18 mouse cellular contexts compared by ENCODE assay signal in the genomic region with DNA sequence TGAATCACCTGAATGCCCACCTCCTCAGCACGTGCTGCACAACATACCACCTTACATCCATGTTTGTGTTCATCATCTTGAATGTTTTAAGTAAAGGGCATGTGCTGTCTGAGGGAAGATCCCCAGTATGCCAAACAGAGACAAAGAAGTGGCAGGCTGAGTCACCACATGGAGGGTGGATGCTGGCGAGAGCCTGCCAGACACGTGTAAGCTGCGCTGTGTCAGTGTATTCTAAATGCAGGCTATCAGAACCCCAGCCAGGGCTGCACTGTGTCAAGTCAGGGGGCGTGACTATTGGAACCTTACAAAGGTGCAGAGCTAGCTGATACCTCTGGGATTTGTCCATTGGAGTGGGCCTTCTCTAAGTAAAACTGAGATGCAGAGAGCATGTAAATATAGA. TPM values are rescaled to one million over a fixed set of nuclear protein-coding genes. Genes with fewer than 3 reads are reported as not detected.
"Had no signal": no experiment of that assay in that cellular context is flagged by ENCODE, and none has a peak within 500 bp of the region (broad histone marks: within the 10 kb centered on the region; RNA-seq: fewer than 3 reads in every experiment).

No protein-coding gene starts in this region.

- H3K9ac ChIP-seq: kidney, embryonic 15.5 days; liver, embryonic 13.5 days; neural tube, embryonic 12.5 days; neural tube, embryonic 15.5 days had no signal

- H3K4me3 ChIP-seq: kidney, embryonic 15.5 days; liver, embryonic 13.5 days; neural tube, embryonic 12.5 days; neural tube, embryonic 15.5 days had no signal

- DNase-seq: kidney, adult 8-10 months; kidney, postnatal 10 days; kidney, postnatal 36 days; liver, embryonic 13.5 days; lung, adult 2 months; lung, postnatal 14 days; lung, postnatal 4 days; midbrain, embryonic 14.5 days; right cerebral cortex, postnatal 25 days; thymus, adult 18-20 months; thymus, postnatal 36 days had no signal

- H3K9me3 ChIP-seq: kidney, embryonic 15.5 days; liver, embryonic 13.5 days; neural tube, embryonic 12.5 days; neural tube, embryonic 15.5 days had no signal

- H3K27ac ChIP-seq: liver, embryonic 13.5 days; neural tube, embryonic 12.5 days; neural tube, embryonic 15.5 days had no signal

- H3K4me2 ChIP-seq: kidney, embryonic 15.5 days; liver, embryonic 13.5 days; midbrain, embryonic 11.5 days; neural tube, embryonic 12.5 days; neural tube, embryonic 15.5 days had no signal

- H3K27me3 ChIP-seq: kidney, embryonic 15.5 days; liver, embryonic 13.5 days; neural tube, embryonic 12.5 days; neural tube, embryonic 15.5 days had no signal

- H3K4me1 ChIP-seq: liver, embryonic 13.5 days; neural tube, embryonic 12.5 days; neural tube, embryonic 15.5 days had no signal

RNA-seq across cellular contexts. Expression of a gene that starts 32.5 kb away (rescaled TPM):
- total RNA-seq: megakaryocyte progenitor cell, adult 5-6 weeks; megakaryocyte-erythroid progenitor cell, adult 5-6 weeks had no signal
- polyA plus RNA-seq: liver, adult 2 months had no signal
